Mouse (Mus musculus) A20 (cell line): ENCODE measurements around the gene Cct7.

Source experiments
- DNase-seq: peaks from one replicate; pipeline ENCODE4 v3.0.0-alpha.2; 2011; ENCODE audit warnings: low read depth, low spot score

Gene Cct7

GRCm38 (mm10) chr6:85452411-85452665 lies 1.0 kb downstream of the Cct7 start:
- DNase-seq: no peak

- DNase-seq: peak; percentile 34
Observed at GRCm38 (mm10) chr6:85452816-85453215, 1.5 kb downstream of the Cct7 start.

DNA sequence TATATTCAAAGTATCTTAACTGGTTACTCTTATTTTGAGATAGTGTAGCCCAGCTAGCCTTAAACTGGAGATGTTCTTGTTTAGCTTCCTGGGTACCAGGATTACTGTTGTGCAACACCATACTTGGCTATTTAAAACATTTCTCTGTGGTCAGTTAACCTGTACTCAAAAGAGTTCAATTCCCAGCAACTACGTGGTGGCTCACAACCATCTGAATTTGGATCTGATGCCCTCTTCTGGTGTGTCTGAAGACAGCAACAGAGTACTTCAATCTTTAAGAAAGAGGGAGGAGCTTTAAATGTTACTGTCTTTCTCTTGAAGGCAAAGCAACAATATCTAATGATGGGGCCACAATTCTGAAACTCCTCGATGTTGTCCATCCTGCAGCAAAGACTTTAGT lies 8.3 kb downstream of the Cct7 start:
- no peak for DNase-seq

DNA sequence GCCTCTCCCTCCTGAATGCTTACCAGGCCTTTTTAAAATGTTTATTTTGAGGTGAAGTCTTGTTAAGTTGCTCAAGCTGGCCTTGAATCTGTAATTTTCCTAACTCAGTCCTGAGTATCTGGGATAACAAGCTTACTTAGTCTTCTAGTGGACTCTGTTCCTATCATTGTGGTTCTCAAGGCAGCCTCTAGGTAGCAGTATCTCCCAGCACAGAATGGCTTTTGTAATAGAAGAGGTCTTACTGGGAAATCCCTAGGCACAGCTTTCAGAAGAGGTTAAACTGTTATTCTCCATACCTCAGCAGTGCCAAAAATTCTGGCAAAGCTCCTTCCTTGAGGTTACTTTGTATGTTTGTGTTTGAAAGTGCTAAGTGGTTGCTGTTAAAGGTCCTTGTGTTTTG lies 14.1 kb downstream of the Cct7 start:
- DNase-seq: no peak

DNA sequence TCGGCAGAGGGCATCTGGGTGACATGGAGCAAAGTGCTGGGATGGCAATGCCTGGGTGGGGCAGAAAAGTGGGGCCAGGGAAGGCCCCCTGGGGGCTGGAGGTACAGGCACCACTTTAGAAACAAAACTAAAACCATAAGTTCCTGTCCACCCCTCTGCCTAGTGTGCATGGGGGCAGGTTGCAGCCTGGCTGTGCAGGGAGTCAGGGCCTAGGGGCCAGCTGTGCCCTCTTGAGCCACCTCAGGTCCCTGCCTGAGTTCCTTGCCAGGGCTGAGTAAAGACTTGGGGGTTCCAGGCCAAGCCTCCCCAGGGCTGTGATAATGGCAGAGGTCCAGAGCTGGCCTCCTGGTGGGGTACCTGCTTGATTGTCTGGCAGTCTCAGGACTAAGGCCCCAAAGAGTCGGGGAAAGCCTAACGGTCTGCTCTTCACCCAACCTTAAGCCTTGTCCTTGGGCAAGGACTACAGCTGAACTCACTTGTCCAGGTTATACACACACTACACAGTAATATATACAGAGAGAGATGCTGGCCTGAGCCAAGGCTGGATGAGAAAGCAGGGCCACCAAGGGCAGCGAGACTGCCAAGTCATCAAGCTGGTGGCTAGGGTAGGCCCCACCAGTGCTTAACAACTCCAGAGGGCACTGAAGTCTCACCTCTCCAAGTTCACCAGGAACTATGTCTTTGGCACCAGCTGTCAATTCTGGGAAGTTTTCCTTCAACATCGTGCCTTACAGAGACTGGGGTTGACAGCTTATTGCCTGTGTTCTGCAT lies 18.5 kb downstream of the Cct7 start:
- no peak for DNase-seq

DNA sequence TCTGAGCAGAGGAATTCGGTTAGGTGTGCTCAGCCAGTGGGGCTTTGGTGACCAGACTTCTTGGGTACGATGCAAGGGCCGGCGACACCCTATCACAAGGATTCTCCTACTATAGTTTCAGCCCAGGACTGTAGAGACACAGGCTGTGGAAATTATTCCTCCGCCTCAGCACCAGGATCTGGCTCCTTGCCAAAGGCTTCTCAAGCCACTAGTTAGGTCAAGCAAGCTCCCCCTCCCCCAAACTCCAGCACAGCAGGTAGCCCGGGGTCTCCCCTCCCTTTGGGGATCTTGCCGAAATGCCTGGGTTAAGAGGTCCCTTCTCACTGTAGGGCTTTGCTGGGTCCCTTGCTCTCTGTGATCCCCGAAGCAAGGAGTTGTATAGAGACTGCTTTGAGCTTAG lies 20.6 kb downstream of the Cct7 start:
- no peak for DNase-seq

DNA sequence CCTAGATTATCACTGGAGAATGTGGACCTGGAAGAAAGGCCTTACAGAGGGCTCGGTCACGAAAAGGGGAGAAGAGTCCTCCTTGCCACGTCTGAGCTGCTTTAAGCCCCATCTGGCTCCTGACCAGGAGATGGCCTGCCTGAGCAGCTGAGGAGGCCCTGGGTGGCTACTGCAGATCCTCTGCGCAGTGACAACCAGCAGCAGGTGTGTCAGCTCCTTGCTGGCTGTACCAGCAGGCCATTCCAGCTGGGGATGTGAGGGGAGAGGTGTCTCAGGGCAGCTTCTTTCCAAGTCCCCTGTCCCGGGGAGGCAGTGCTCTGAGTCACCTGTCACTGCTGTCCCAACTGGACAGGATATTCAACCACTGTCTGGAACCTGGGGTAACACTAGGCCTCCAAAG lies 21.2 kb downstream of the Cct7 start:
- no peak for DNase-seq

- no peak for DNase-seq
Observed at GRCm38 (mm10) chr6:85475581-85475980, 24.3 kb downstream of the Cct7 start.

GRCm38 (mm10) chr6:85477366-85477917 lies 26.1 kb downstream of the Cct7 start:
- DNase-seq: peak; percentile 61

DNA sequence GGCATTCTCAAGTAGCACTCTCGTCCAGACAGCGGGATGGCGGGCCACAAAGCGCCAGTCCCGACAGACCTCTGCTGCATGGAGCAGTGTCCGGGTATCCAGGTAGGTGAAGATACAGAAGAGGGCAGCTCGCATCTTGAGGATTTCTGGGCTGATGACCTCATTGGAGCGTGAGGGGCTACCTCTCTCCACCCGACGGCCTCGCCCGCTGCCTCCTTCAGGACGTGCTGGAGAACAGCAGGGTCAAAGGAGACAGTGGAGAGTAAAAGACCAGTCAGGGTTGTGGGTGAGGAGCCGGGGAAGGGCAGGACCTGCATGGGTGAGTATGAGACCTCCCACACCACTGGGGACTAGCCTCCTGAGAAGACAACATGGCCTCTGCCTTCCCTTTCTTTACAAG lies 27.1 kb downstream of the Cct7 start:
- no peak for DNase-seq

DNA sequence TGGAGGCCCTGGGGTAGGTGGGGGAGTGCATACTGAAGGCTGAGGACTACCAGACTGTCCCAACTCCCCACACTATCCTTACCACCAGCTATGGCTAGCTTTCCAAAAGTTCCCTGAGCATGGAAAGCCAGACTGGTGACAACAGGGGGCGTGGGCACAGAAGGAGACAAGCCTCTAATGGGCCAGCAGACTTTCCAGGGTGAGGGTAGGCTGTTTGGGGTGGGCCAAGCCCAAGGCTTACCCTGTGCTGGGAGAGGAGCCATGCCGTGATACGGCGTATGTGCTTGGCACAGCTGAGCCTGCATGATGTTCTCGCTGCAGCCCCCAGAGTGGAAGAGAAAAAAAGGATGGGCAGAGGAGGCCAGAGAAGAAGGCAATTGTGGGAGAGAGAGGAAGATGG lies 28.7 kb downstream of the Cct7 start:
- DNase-seq: no peak

DNA sequence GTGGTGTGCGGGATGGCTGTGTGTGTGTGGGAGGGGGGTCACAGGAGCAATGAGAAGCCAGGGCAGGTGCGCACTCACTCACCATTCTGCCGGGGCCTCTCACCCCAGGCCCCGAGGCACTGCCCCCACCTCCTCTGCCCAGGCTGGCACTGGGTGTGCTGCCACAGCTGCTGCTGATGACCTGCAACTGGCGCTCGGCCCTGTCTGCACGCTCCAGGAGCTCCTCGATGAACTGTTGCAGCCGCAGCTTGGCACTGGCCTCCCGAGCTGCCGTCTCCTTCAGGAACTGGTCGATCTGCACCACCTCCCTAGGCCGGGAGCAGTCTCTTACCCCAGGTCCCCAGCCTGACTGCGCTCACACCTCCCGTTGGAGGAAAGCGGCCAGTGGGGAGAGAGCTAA lies 29.4 kb downstream of the Cct7 start:
- DNase-seq: no peak

- no peak for DNase-seq
Observed at GRCm38 (mm10) chr6:85483843-85484721, 32.8 kb downstream of the Cct7 start.

DNA sequence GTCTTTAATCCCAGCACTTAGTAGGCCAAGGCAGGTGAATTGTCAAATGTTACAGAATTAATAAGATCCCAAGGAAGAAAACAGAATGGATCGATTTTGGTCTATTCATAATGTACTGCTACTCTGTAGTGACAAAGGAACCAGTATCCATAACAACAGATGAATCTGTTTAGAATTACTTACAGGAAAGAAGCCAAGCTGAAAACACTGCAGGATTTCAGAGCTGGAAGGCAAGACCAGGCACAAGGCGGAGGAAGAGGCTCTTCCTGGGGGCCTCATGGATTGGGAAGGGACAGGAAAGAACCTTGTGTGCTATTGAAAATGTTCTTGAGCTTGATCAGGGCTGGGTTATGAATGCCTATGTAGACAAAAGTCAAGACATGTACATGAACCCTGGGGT lies 34.4 kb downstream of the Cct7 start:
- no peak for DNase-seq

DNA sequence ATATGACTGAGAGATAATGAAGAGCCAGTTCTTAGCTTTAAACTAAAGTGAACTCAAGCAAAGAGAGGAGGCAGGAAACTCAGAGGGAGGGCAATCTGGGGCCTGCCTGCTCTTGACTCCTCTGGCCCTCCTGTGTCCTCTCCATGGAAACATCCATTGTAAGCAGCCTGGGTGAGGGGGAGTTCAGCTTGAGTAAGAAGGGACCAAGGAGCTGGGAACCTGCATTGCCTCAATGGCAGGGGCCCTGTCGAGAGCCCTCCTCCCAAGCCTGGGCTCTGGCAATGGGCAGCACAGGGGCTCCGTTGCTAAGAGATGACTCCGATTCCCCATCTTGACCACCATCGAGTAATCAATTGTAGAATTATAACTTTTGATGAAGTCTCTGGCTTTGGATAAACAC lies 37.2 kb downstream of the Cct7 start:
- no peak for DNase-seq

- no peak for DNase-seq
Observed at GRCm38 (mm10) chr6:85489717-85490116, 38.4 kb downstream of the Cct7 start.

- no peak for DNase-seq
Observed at GRCm38 (mm10) chr6:85490252-85490651, 38.9 kb downstream of the Cct7 start.

GRCm38 (mm10) chr6:85491606-85492005 lies 40.3 kb downstream of the Cct7 start:
- DNase-seq: no peak

DNA sequence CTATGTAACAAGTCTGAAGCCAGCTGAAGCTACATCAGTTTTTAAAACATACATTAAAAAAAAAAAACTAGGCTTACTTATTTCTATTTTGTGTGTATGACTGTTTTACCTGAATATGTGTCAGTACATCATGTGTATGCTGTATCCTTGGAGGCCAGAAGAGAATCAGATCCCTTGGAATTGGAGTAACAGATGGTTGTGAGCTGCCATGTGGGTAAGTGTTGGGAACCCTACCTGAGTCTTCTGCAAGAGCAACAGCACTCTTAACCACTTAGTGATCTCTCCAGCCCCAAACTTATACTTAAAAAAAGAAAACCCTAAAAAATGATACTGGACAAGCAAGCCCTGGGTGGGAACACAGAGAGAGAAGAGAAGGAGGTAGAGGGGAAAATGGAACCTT lies 45.7 kb downstream of the Cct7 start:
- no peak for DNase-seq

DNA sequence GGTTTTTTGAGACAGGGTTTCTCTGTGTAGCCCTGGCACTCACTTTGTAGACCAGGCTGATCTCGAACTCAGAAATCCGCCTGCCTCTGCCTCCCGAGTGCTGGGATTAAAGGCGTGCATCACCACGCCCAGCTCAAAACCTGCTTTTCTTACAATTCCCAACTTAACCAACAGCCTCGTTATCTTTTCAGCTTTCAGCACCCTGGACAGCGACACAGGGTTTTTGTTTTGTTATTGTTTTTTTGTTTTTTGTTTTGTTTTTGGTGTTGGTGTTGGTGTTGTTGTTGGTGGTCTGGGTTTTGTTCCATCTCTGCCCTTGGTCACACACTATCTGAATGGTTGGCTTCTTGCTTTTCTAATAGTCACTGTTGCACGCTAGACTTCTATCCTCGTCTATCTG lies 46.8 kb downstream of the Cct7 start:
- peak; percentile 22 for DNase-seq

- DNase-seq: no peak
Observed at GRCm38 (mm10) chr6:85500416-85500815, 49.1 kb downstream of the Cct7 start.

- DNase-seq: no peak
Observed at GRCm38 (mm10) chr6:85501571-85502102, 50.3 kb downstream of the Cct7 start.
